Mouse (Mus musculus) right cerebral cortex, adult 2 months (tissue): ENCODE data around the gene Ap1b1.

Experiments used
- DNase-seq, 2 experiments: peaks; one replicate each; pipeline ENCODE4 v3.0.0; 2021 to 2022; ENCODE audit warnings: low spot score in 2 of 2

Ap1b1 gene

GRCm38 (mm10) chr11:4984799-4985198 is 1.8 kb upstream of the Ap1b1 start:
- no peak for DNase-seq

- DNase-seq: no peak
Observed at GRCm38 (mm10) chr11:4987487-4987852, 846 bp downstream of the Ap1b1 start.

GRCm38 (mm10) chr11:4989187-4989586 is 2.6 kb downstream of the Ap1b1 start:
- DNase-seq: no peak

- no peak for DNase-seq
Observed at GRCm38 (mm10) chr11:4992471-4992870, 5.8 kb downstream of the Ap1b1 start.

GRCm38 (mm10) chr11:4995676-4996075 is 9.1 kb downstream of the Ap1b1 start:
- DNase-seq: no peak

GRCm38 (mm10) chr11:4996621-4997199 is 10.1 kb downstream of the Ap1b1 start:
- DNase-seq: no peak

GRCm38 (mm10) chr11:4998352-4998751 is 11.7 kb downstream of the Ap1b1 start:
- DNase-seq: no peak

- no peak for DNase-seq
Observed at GRCm38 (mm10) chr11:4998762-4999161, 12.1 kb downstream of the Ap1b1 start.

- no peak for DNase-seq
Observed at GRCm38 (mm10) chr11:5000241-5000640, 13.6 kb downstream of the Ap1b1 start.

GRCm38 (mm10) chr11:5002826-5003225 is 16.2 kb downstream of the Ap1b1 start:
- DNase-seq: no peak

GRCm38 (mm10) chr11:5005528-5005927 is 18.9 kb downstream of the Ap1b1 start:
- DNase-seq: no peak

- DNase-seq: no peak
Observed at GRCm38 (mm10) chr11:5007186-5007585, 20.6 kb downstream of the Ap1b1 start.

GRCm38 (mm10) chr11:5008867-5009266 is 22.2 kb downstream of the Ap1b1 start:
- DNase-seq: no peak

- peak in 1 of 2 experiments; percentile 38 for DNase-seq
Observed at GRCm38 (mm10) chr11:5009354-5010074, 22.9 kb downstream of the Ap1b1 start.

GRCm38 (mm10) chr11:5010205-5010604 is 23.6 kb downstream of the Ap1b1 start:
- DNase-seq: no peak

- no peak for DNase-seq
Observed at GRCm38 (mm10) chr11:5011480-5011879, 24.9 kb downstream of the Ap1b1 start.

GRCm38 (mm10) chr11:5012213-5012715 is 25.6 kb downstream of the Ap1b1 start:
- DNase-seq: no peak

- peak; percentile 78 to 86 for DNase-seq
Observed at GRCm38 (mm10) chr11:5015720-5016119, 29.1 kb downstream of the Ap1b1 start.

- no peak for DNase-seq
Observed at GRCm38 (mm10) chr11:5016286-5016685, 29.7 kb downstream of the Ap1b1 start.

GRCm38 (mm10) chr11:5017506-5017905 is 30.9 kb downstream of the Ap1b1 start:
- peak; percentile 51 to 61 for DNase-seq

- no peak for DNase-seq
Observed at GRCm38 (mm10) chr11:5025108-5025507, 38.5 kb downstream of the Ap1b1 start.

GRCm38 (mm10) chr11:5028228-5028627 is 41.6 kb downstream of the Ap1b1 start:
- DNase-seq: peak; percentile 71 to 76

- DNase-seq: no peak
Observed at GRCm38 (mm10) chr11:5032706-5033105, 46.1 kb downstream of the Ap1b1 start.
